Mouse (Mus musculus) embryonic stem cell, embryonic (primary cell): ENCODE results near the gene Slc38a1.

Experiments
- CTCF ChIA-PET, 4 experiments: fragments of 300-600 bp in 2 of 4; fragments of 350-600 bp in 2 of 4; sonication (Branson Sonifier 250); formaldehyde crosslinking; loops; one replicate each; lab custom pipeline; 2022; ENCODE audit warnings: inconsistent platforms in 2 of 4; lab: Charles Lee
- POLR2A ChIA-PET, 4 experiments: fragments of 300-600 bp in 2 of 4; fragments of 350-600 bp in 2 of 4; sonication (Branson Sonifier 250); formaldehyde crosslinking; loops; one replicate each; lab custom pipeline; 2022; ENCODE audit warnings: antibody characterized with exemption in 4 of 4, inconsistent platforms in 1 of 4; lab: Charles Lee

Slc38a1 gene

GRCm38 (mm10) chr15:96642436-96643405, at the start of gene Slc38a1:
Slc38a1 (minus strand) TSS chr15:96642913.
- ChIA-PET CTCF (interaction anchor here in 2 of 4 experiments (0.6 to 0.7 kb wide), 5 partner anchors 8 to 525 kb away, joined by 3 to 13 read pairs (median 4); no protein-coding TSS in a partner anchor), POLR2A (interaction anchor here (0.6 to 23.6 kb wide), 49 partner anchors 4 to 623 kb away, joined by 3 to 275 read pairs (median 4); partner anchors contain the start of gene Slc38a1 (in 1 of the 4))

GRCm38 (mm10) chr15:96692401-96692800, 49.7 kb upstream of the Slc38a1 start:
- POLR2A ChIA-PET: interaction anchor here in 3 of 4 experiments (0.7 to 16.8 kb wide), 21 partner anchors 8 to 146 kb away, joined by 3 to 215 read pairs (median 6); partner anchors contain the start of gene Slc38a2 (in 1 of the 3)

GRCm38 (mm10) chr15:96691381-96691780, 48.7 kb upstream of the Slc38a1 start:
- ChIA-PET CTCF (no interaction called here), POLR2A (interaction anchor here (0.6 to 16.8 kb wide), 17 partner anchors 8 to 633 kb away, joined by 3 to 215 read pairs (median 5); partner anchors contain the start of gene Slc38a2 (in 2 of the 4))

More at GRCm38 (mm10) chr15:96692401-96692800, 49.7 kb upstream of the Slc38a1 start:
- CTCF ChIA-PET: interaction anchor here in 1 of 4 experiments (1.3 kb wide), 1 partner anchor 140 kb away, joined by 3 read pairs; no protein-coding TSS in a partner anchor

- POLR2A ChIA-PET: interaction anchor here (0.9 to 16.8 kb wide), 16 partner anchors 9 to 169 kb away, joined by 3 to 215 read pairs (median 6); partner anchors contain the start of gene Slc38a2 (in 2 of the 4)
- CTCF ChIA-PET: no interaction called here
Observed at GRCm38 (mm10) chr15:96690829-96691228, 48.1 kb upstream of the Slc38a1 start.

GRCm38 (mm10) chr15:96689919-96690318, 47.2 kb upstream of the Slc38a1 start:
- ChIA-PET POLR2A (interaction anchor here in 3 of 4 experiments (0.6 to 16.8 kb wide), 12 partner anchors 10 to 152 kb away, joined by 3 to 215 read pairs (median 6); partner anchors contain the start of gene Slc38a2 (in 2 of the 3)), CTCF (interaction anchor here in 2 of 4 experiments (0.6 kb wide), 2 partner anchors 247 to 1845 kb away, joined by 3 to 5 read pairs; no protein-coding TSS in a partner anchor)

- POLR2A ChIA-PET: interaction anchor here in 3 of 4 experiments (0.6 to 16.8 kb wide), 8 partner anchors 12 to 349 kb away, joined by 3 to 215 read pairs (median 6); partner anchors contain the start of gene Slc38a2 (in 1 of the 3)
- CTCF ChIA-PET: interaction anchor here in 1 of 4 experiments (1.9 kb wide), 1 partner anchor 248 kb away, joined by 4 read pairs; no protein-coding TSS in a partner anchor
Observed at GRCm38 (mm10) chr15:96688784-96689318, 46.1 kb upstream of the Slc38a1 start.

- CTCF ChIA-PET: interaction anchor here in 1 of 4 experiments (1.9 kb wide), 1 partner anchor 248 kb away, joined by 4 read pairs; no protein-coding TSS in a partner anchor
- POLR2A ChIA-PET: interaction anchor here in 3 of 4 experiments (0.5 to 16.8 kb wide), 18 partner anchors 8 to 402 kb away, joined by 3 to 215 read pairs (median 6); partner anchors contain the start of gene Slc38a2 (in 1 of the 3)
Observed at GRCm38 (mm10) chr15:96688036-96688435, 45.3 kb upstream of the Slc38a1 start.

GRCm38 (mm10) chr15:96687366-96687765, 44.7 kb upstream of the Slc38a1 start:
- CTCF ChIA-PET: interaction anchor here in 1 of 4 experiments (1.9 kb wide), 1 partner anchor 249 kb away, joined by 4 read pairs; no protein-coding TSS in a partner anchor
- POLR2A ChIA-PET: interaction anchor here (0.6 to 12.8 kb wide), 23 partner anchors 8 to 403 kb away, joined by 3 to 141 read pairs (median 4); partner anchors contain the start of genes Slc38a2 (in 2 of the 4) and Scaf11 (in 1 of the 4)

- CTCF ChIA-PET: interaction anchor here in 1 of 4 experiments (1.9 kb wide), 1 partner anchor 250 kb away, joined by 4 read pairs; no protein-coding TSS in a partner anchor
- POLR2A ChIA-PET: interaction anchor here (0.6 to 12.8 kb wide), 29 partner anchors 8 to 439 kb away, joined by 3 to 141 read pairs (median 4); partner anchors contain the start of genes Slc38a2 (in 2 of the 4) and Scaf11 (in 1 of the 4)
Observed at GRCm38 (mm10) chr15:96686201-96687159, 43.8 kb upstream of the Slc38a1 start.

GRCm38 (mm10) chr15:96685273-96685672, 42.6 kb upstream of the Slc38a1 start:
- ChIA-PET CTCF (interaction anchor here in 1 of 4 experiments (2.2 kb wide), 1 partner anchor 252 kb away, joined by 6 read pairs; no protein-coding TSS in a partner anchor), POLR2A (interaction anchor here (0.6 to 12.8 kb wide), 21 partner anchors 9 to 1354 kb away, joined by 3 to 141 read pairs (median 5); partner anchors contain the start of gene Slc38a2 (in 1 of the 4))

GRCm38 (mm10) chr15:96684132-96684830, 41.6 kb upstream of the Slc38a1 start:
- CTCF ChIA-PET: interaction anchor here in 3 of 4 experiments (0.5 to 2.2 kb wide), 13 partner anchors 16 to 264 kb away, joined by 3 to 10 read pairs (median 5); no protein-coding TSS in a partner anchor
- POLR2A ChIA-PET: interaction anchor here (0.6 to 12.8 kb wide), 27 partner anchors 9 to 462 kb away, joined by 3 to 141 read pairs (median 4); partner anchors contain the start of gene Slc38a2 (in 1 of the 4)

GRCm38 (mm10) chr15:96678871-96679773, 36.4 kb upstream of the Slc38a1 start:
- CTCF ChIA-PET: interaction anchor here (0.6 to 1.7 kb wide), 6 partner anchors 127 to 258 kb away, joined by 3 to 5 read pairs (median 4); no protein-coding TSS in a partner anchor
- POLR2A ChIA-PET: interaction anchor here in 3 of 4 experiments (0.6 to 3.1 kb wide), 23 partner anchors 9 to 522 kb away, joined by 3 to 30 read pairs (median 5); no protein-coding TSS in a partner anchor

GRCm38 (mm10) chr15:96676518-96676917, 33.8 kb upstream of the Slc38a1 start:
- ChIA-PET POLR2A (interaction anchor here in 2 of 4 experiments (0.6 to 2.2 kb wide), 7 partner anchors 8 to 182 kb away, joined by 3 to 14 read pairs (median 6); no protein-coding TSS in a partner anchor), CTCF (interaction anchor here in 2 of 4 experiments (0.7 to 1.9 kb wide), 3 partner anchors 109 to 1589 kb away, joined by 4 to 5 read pairs (median 4); no protein-coding TSS in a partner anchor)

- ChIA-PET POLR2A (interaction anchor here in 2 of 4 experiments (0.6 to 2.2 kb wide), 16 partner anchors 8 to 361 kb away, joined by 3 to 14 read pairs (median 4); no protein-coding TSS in a partner anchor), CTCF (interaction anchor here in 3 of 4 experiments (0.5 to 1.9 kb wide), 5 partner anchors 109 to 261 kb away, joined by 3 to 13 read pairs (median 5); no protein-coding TSS in a partner anchor)
Observed at GRCm38 (mm10) chr15:96675744-96676143, 33.0 kb upstream of the Slc38a1 start.
